Mouse (Mus musculus) bone marrow macrophage, adult 2 months (primary cell): ENCODE measurements around the gene Jazf1.

Experiments
- CTCF ChIP-seq: IDR thresholded peaks from 2 replicates; pipeline ENCODE4 v1.5.1; 2012; ENCODE audit warnings: low read depth, mild to moderate bottlenecking, low read length, moderate library complexity
- POLR2A ChIP-seq: IDR thresholded peaks from 2 replicates; pipeline ENCODE4 v1.6.1; 2012; ENCODE audit warnings: mild to moderate bottlenecking, low read depth, low read length, borderline replicate concordance

DNA sequence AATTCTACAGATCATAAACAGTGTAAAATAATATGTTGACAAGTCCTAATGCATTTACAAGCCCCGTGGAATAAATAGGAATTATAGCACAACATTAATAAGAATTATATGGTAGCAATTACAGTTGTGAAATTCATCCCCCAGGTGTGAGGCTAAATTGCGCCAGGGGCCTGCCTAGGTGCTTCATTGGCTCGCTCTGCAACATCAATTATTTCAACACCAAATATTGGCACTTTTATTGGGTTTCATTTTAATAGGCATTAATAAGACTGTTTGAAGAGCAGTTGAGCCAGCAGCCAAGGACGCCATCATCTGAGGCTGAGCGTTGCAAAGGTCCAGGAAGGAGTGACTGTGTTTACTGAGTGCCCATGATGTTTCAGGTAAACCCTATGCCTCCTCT, 289.9 kb downstream of the Jazf1 start:
- no peak for TF ChIP-seq POLR2A
- no peak for TF ChIP-seq CTCF
